Mouse (Mus musculus): ENCODE results near the gene Olfr99. TPM values are rescaled to one million over a fixed set of nuclear protein-coding genes. Genes with fewer than 3 reads are reported as not detected.
"Not testable (repeated sequence)": the region's sequence is repeated elsewhere in the genome, so short reads cannot be mapped to it uniquely, and the experiment has no call there.

The Olfr99 gene
- polyA plus RNA-seq, 1 experiment from 2014 or later, result not detected

DNA sequence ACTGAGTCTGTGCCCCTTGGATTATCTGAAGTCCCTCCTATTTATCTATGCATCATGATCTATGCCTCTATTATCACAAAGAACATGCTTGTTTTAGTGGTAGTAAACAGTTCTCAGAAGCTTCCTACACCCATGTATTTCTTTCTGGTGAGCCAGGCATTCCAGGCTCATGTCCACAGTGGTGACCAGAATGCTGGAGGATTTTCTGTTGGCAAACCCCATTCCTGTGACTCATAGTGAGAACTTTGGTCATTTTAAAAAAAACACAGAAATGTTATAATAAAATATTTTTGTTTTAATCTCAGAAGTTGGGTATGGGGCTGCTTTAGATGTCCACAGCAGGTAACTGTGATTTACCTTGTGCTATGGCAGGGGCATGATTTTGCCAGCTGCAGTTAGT, 33.8 kb downstream of the Olfr99 start:
- Histone ChIP-seq H3K27ac (no peak overlapping the region), H3K4me2 (no peak overlapping the region), H3K9me3 (no peaks in the 10 kb centered on the region), H3K27me3 (no peaks in the 10 kb centered on the region), H3K4me3 (no peak overlapping the region), H3K4me1 (no peaks in the 10 kb centered on the region), H3K9ac (no peak overlapping the region), H3K36me3 (no peaks in the 10 kb centered on the region)
- no peak for ATAC-seq (ENCODE audit: borderline replicate concordance, extremely low read depth, low FRiP score, low TSS enrichment)

DNA sequence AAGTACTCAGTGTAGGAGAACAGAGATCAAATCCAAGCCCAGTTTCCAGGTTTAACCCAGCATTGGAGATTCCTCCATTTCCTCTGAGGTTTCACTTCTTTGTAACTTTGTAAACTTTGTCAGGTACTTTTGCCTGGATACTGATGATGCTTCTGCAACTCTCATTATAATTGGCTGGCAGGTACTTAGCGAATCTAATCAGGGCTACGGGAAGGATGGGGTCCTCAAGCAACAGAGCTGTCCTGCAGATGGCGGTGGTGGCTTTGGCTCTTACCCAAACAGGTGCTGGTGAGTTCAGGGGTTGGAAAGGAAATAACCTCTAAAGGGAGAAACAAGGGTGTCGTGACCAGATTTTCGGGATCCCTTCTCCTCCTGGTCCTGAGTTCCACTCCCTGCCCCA, 36.5 kb downstream of the Olfr99 start:
- H3K27ac ChIP-seq, result no peak overlapping the region
- H3K9ac ChIP-seq, result no peak overlapping the region
- no peak overlapping the region for H3K4me2 ChIP-seq
- no peak overlapping the region for H3K4me3 ChIP-seq
- H3K27me3 ChIP-seq, result no peaks in the 10 kb centered on the region
- WGBS, result 27% methylated on average over 5 of the region's 5 CpGs
- H3K9me3 ChIP-seq, result no peaks in the 10 kb centered on the region
- no peaks in the 10 kb centered on the region for H3K36me3 ChIP-seq
- no peak for ATAC-seq (ENCODE audit: borderline replicate concordance, extremely low read depth, low FRiP score, low TSS enrichment)
- no peaks in the 10 kb centered on the region for H3K4me1 ChIP-seq

DNA sequence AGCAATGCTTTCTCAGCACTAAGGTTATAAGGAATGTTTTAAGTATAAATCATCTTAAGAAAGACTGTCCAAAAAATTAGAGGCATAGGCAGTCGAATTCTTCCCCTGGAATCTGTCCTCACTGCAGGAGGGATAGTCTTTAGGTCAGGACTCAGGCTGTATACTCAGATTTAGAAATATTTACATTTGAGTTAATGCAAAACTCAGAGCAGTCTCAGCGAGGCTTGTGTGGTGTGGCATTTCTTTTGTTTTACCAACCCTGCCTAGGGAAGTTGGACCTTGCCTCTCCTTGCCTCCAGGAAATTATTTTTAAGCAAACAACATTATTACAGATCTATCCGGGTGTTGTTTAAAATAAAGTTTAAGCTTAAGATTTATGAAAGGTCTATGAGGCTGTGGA, 41.1 kb downstream of the Olfr99 start:
- Histone ChIP-seq H3K27me3 (no peaks in the 10 kb centered on the region), H3K4me2 (no peak overlapping the region), H3K9me3 (no peaks in the 10 kb centered on the region), H3K4me3 (no peak overlapping the region), H3K9ac (no peak overlapping the region), H3K36me3 (no peaks in the 10 kb centered on the region), H3K27ac (no peak overlapping the region), H3K4me1 (no peaks in the 10 kb centered on the region)
- 22% methylated on average over 3 of the region's 3 CpGs for WGBS
- ATAC-seq (ENCODE audit: borderline replicate concordance, extremely low read depth, low FRiP score, low TSS enrichment), result no peak

DNA sequence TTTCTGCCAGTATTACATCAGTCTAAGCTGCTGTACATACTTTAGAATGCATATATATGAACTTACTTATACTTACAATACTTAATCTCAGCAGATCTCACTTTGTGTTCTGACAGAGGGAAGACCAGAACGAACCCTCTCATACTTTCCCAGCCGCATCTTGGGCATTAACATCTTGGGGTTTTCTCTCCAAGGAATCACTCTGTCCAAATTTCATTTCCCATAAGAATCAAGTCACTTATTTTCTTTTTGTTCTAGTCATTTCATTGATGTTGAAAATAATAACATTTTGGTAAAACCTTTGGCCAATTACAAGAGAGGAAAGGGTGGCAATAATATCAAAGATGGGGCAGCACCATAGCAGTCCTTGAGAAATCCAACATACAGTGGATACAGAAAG, 46.0 kb downstream of the Olfr99 start, which contains the start of gene Olfr97:
Gene Olfr97, minus strand, starts transcription at position 101 of the 400 bp plus-strand sequence.
- not testable (repeated sequence) for H3K4me1 ChIP-seq; H3K4me3 ChIP-seq; ATAC-seq (ENCODE audit: borderline replicate concordance, extremely low read depth, low FRiP score, low TSS enrichment); H3K27ac ChIP-seq; H3K4me2 ChIP-seq; H3K9ac ChIP-seq; H3K36me3 ChIP-seq; H3K27me3 ChIP-seq; H3K9me3 ChIP-seq
- 83% methylated on average over 2 of the region's 2 CpGs for WGBS

Other genes starting within 250 kb of the Olfr99 start
- 9.4 and 9.7 TPM in 2 replicates for gene Gabbr1, start 237.5 kb downstream of the Olfr99 start, polyA plus RNA-seq (2015; fragmentation: Nextera tagmentation; extraction: Ambion mirVana)
- gene Olfr90, start 195.0 kb downstream of the Olfr99 start, polyA plus RNA-seq (2015; fragmentation: Nextera tagmentation; extraction: Ambion mirVana), result not detected in 2 replicates
- gene Olfr91, start 185.2 kb downstream of the Olfr99 start, polyA plus RNA-seq (2015; fragmentation: Nextera tagmentation; extraction: Ambion mirVana), result not detected in 2 replicates
- not detected in 2 replicates for gene Olfr92, start 163.4 kb downstream of the Olfr99 start, polyA plus RNA-seq (2015; fragmentation: Nextera tagmentation; extraction: Ambion mirVana)
- not detected in 2 replicates for gene Olfr93, start 122.0 kb downstream of the Olfr99 start, polyA plus RNA-seq (2015; fragmentation: Nextera tagmentation; extraction: Ambion mirVana)
- gene Ubd, start 89.6 kb downstream of the Olfr99 start, polyA plus RNA-seq (2015; fragmentation: Nextera tagmentation; extraction: Ambion mirVana), result 0.86 TPM in 1 of 2 replicates, not detected in the other
- not detected in 2 replicates for gene Olfr94, start 82.5 kb downstream of the Olfr99 start, polyA plus RNA-seq (2015; fragmentation: Nextera tagmentation; extraction: Ambion mirVana)
- not detected in 2 replicates for gene Olfr95, start 70.3 kb downstream of the Olfr99 start, polyA plus RNA-seq (2015; fragmentation: Nextera tagmentation; extraction: Ambion mirVana)
- not detected in 2 replicates for gene Olfr96, start 63.3 kb downstream of the Olfr99 start, polyA plus RNA-seq (2015; fragmentation: Nextera tagmentation; extraction: Ambion mirVana)
- gene Olfr97, start 46.1 kb downstream of the Olfr99 start, polyA plus RNA-seq (2015; fragmentation: Nextera tagmentation; extraction: Ambion mirVana), result not detected in 2 replicates
- gene Olfr98, start 19.7 kb downstream of the Olfr99 start, polyA plus RNA-seq (2015; fragmentation: Nextera tagmentation; extraction: Ambion mirVana), result not detected in 2 replicates
- 2.2 and 3.0 TPM in 2 replicates for gene H2-M3, start 13.2 kb downstream of the Olfr99 start, polyA plus RNA-seq (2015; fragmentation: Nextera tagmentation; extraction: Ambion mirVana)
- not detected in 2 replicates for gene Olfr101, start 20.9 kb upstream of the Olfr99 start, polyA plus RNA-seq (2015; fragmentation: Nextera tagmentation; extraction: Ambion mirVana)
- gene Olfr102, start 33.6 kb upstream of the Olfr99 start, polyA plus RNA-seq (2015; fragmentation: Nextera tagmentation; extraction: Ambion mirVana), result not detected in 2 replicates
- gene Olfr103, start 56.2 kb upstream of the Olfr99 start, polyA plus RNA-seq (2015; fragmentation: Nextera tagmentation; extraction: Ambion mirVana), result not detected in 2 replicates
- not detected in 2 replicates for gene Olfr104-ps, start 76.1 kb upstream of the Olfr99 start, polyA plus RNA-seq (2015; fragmentation: Nextera tagmentation; extraction: Ambion mirVana)
- gene Olfr105-ps, start 95.6 kb upstream of the Olfr99 start, polyA plus RNA-seq (2015; fragmentation: Nextera tagmentation; extraction: Ambion mirVana), result not detected in 2 replicates
- not detected in 2 replicates for gene Olfr106-ps, start 106.9 kb upstream of the Olfr99 start, polyA plus RNA-seq (2015; fragmentation: Nextera tagmentation; extraction: Ambion mirVana)
- not detected in 2 replicates for gene Olfr107, start 115.8 kb upstream of the Olfr99 start, polyA plus RNA-seq (2015; fragmentation: Nextera tagmentation; extraction: Ambion mirVana)
- not detected in 2 replicates for gene Olfr108, start 162.0 kb upstream of the Olfr99 start, polyA plus RNA-seq (2015; fragmentation: Nextera tagmentation; extraction: Ambion mirVana)
- not detected in 2 replicates for gene Olfr109, start 175.5 kb upstream of the Olfr99 start, polyA plus RNA-seq (2015; fragmentation: Nextera tagmentation; extraction: Ambion mirVana)
- gene H2-M2, start 200.1 kb upstream of the Olfr99 start, polyA plus RNA-seq (2015; fragmentation: Nextera tagmentation; extraction: Ambion mirVana), result 0.11 TPM in 1 of 2 replicates, not detected in the other
- gene Olfr110, start 209.0 kb upstream of the Olfr99 start, polyA plus RNA-seq (2015; fragmentation: Nextera tagmentation; extraction: Ambion mirVana), result not detected in 2 replicates
- not detected in 2 replicates for gene Olfr111, start 224.6 kb upstream of the Olfr99 start, polyA plus RNA-seq (2015; fragmentation: Nextera tagmentation; extraction: Ambion mirVana)

All from lung, embryonic 15.5 days (tissue).